Mouse (Mus musculus): Measurements from ENCODE around the gene Dhrs3.
A peak's percentile ranks its signal among the peaks of the same experiment; 100 is the strongest.

Dhrs3 gene

GRCm38 (mm10) chr4:144972948-144973720, 80.5 kb downstream of the Dhrs3 start:
- peak; percentile 79 to 85 for DNase-seq

GRCm38 (mm10) chr4:144974458-144974857, 81.8 kb downstream of the Dhrs3 start:
- DNase-seq, result no peak

GRCm38 (mm10) chr4:144975505-144975904, 82.9 kb downstream of the Dhrs3 start:
- no peak for DNase-seq

GRCm38 (mm10) chr4:144977057-144977456, 84.4 kb downstream of the Dhrs3 start:
- no peak for DNase-seq
